Mouse (Mus musculus) urinary bladder, postnatal 4 days (tissue): ENCODE data around the gene Adgrg5.
A peak's percentile ranks its signal among the peaks of the same experiment; 100 is the strongest.

Experiments
- DNase-seq, 2 experiments: peaks; one replicate each; pipeline ENCODE4 v3.0.0; 2021 to 2022; ENCODE audit warnings: low spot score in 2 of 2

The Adgrg5 gene

DNA sequence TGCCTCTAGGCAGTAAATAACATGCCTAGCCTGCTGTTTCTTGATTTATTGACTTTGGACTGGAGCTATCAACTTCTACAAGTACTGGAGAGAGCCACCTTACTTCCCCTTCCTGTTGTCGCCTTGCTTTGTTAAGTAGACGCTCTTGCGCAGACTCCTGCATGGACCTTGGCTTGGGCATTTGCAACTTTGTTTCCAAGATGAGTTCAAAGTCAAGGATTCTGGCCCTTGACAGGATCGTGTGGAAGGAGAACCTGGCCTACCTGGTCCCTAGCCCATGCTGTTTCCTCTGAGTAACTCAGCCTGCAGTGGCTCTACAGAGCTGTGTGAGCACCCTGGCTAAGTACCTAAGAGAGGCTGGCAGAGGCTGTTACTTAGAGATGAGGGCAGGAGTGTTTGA lies 43.6 kb downstream of the Adgrg5 start:
- no peak for DNase-seq

DNA sequence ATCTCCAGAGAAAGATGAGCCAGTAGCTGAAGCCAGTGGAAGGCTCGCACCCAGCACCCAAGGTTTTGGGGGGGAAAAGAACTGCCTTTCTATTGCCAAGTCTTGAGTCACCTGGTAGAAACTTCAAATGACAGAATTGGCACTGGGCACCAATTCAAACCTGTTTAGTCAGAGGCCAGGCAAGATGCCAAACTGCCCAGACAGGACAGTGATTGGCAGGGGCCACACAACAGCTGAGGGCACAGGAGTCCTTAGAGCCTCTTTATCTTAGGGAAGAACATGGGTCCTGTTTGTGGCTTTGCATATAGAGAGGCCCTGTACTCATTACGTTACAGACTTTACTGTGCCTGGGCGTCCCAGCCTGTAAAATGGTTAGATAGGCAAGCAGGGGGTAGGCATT lies 44.1 kb downstream of the Adgrg5 start:
- no peak for DNase-seq

DNA sequence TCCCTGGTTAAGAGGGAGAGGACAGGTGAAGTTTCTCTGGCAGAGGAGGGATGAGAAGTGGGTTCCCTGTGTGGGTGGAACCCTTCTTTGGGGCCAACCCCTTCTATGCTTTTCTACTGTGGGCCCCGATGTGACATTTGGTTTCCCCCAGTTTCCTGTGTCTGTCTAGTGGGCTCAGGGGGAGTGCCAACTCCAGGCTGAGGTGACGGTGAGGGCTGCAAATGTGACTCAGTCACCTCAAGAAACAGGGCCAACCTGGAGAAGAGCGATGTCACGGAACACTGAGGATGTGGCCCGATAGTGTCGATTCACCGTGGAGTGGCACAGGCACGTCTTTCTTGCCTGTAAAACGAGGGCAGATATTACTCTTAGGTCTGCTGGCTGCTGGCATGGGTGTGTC lies 49.8 kb downstream of the Adgrg5 start:
- no peak for DNase-seq

DNA sequence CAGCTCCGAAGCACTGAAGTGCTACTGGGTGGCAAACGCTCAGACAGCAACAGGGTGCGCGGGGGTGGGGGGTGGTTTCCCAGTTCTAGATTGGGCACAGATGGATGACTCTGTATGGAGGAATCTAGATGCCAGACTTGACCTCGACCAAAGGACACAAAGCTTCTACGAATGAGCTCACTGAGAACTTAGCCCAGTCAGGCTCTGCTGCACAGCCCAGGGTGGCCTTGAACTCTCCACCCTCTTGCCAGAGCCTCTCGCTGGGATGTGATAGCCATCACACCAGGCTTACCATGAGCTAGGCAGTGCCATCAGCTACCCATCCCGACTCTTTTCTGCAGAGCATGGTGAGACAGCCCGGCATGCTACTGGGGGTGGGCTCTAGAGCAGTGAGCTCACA lies 50.3 kb downstream of the Adgrg5 start:
- no peak for DNase-seq

DNA sequence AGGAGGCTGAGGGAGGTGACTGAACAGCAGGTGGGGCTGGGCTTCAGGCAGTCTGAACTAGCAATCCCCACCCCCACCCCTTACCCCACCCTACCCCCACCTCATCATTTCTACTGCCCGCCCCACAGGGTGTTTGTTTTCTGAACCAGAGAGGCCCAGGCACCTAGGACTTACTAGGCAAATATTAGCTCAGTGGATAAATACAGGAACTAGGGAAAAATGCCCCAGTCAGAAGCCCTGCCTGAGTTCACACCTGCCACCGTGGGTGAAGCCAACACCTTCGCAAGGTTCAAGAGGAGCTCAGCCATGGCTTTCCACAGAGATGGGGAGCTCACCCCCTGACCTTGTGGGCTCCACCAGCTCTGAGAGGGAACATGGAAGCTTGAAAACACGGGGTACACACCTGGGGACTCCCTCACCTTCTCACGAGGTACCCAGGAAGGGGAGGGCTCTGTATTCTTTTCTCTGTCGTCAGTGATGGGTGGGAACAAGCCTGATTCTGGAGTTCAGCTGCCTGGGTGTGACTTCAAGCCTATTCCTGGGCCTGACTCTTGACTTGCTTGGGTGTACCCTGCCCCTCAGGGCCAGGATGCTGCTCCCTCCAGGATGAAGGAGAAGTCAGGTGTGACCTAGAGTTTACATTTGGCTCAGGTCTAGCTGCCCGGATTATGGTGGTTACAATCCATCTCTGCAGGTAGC lies 51.1 kb downstream of the Adgrg5 start, which contains the start of gene Adgrg1:
Adgrg1 (plus strand) TSS at position 285 of the 699 bp plus-strand sequence.
- DNase-seq, result no peak

DNA sequence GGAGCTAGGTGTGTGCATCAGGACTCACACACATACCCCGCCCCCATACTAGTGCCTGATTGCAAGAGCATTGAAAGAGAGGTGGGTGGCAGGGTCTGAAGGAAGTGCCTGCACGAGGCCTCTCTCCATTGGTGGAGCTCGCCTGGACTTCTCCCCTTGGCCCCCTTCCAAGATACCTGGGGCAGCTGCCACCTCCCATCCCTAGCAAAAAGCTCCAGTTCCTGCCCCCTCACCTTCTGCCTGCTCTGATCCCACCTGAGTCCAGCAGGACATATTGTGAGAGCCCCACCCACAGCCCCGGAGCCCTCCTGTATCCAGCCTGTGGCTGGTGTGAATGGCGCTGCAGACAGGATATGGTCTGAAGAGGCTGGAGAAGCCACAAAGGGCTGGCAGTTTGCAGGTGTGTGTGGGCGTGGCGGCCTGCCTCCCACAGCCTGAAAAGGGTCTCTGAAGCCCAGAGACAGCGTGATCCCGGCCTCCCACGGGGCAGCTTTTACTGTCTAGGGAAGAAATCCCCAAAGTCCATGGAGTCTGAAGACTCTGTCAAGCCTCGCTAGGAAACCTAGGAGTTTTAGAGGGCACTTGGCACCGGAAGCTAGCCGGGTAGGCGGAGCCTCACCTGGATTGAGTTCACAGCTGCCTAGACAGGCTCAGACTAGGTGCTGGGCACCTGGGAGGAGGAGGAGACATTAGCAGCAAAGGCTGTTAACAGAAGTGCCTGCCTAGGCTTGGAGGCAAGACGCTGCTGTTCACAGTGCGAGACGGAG lies 53.3 kb downstream of the Adgrg5 start:
- DNase-seq, result no peak

DNA sequence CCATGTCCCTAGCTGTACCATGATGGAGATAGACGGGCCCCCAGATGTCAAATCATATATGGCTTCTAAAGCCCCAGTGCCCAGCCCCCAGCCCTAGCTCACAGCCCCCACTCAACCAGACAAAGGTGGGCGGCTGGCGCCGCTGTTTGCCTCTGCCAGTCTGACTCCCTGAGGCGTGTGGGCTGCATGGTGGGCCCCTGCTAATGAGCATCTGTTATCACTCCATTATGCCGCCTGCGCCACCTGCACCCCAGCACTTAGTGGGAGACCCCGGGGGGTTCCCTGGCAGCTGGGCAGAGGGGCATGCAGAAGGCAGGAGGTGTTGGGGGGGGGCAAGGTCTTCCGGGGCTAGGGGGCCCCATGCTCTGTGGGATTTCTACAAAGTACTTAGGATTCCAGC lies 54.6 kb downstream of the Adgrg5 start:
- no peak for DNase-seq

DNA sequence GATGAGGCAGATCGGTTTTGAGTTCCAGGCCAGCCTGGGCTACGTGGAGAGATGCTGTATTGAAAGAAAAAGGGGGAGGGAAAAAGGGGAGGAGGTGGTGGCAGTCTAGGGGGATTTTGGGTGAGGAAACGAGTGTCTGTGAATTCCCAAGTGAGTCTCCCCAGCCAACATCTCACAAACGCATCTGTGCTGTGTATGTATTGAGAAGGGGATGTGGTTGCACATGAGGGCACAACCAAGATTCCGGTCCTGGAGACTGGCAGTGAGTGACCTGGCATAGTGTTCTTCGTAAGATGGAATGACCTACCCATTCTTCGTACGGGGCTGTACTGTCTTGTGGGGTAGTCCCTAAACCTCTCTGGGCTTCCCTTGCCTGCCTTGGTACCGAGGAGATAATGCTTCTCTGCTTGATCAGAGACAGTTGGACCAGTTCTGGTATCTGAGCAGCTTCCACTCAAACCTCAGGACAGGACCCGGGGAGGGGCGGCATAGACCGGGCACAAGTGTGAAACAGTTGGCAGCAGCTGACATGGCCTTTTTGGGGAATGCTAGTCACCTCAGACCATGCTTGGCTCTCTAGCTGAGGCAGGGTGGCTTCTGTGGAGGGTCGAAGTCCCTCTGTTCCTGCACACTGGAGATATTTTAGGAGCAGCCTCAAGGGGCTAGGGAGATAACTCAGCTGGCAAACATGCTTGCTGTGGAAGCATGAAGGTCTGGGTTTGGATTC lies 55.3 kb downstream of the Adgrg5 start:
- no peak for DNase-seq

DNA sequence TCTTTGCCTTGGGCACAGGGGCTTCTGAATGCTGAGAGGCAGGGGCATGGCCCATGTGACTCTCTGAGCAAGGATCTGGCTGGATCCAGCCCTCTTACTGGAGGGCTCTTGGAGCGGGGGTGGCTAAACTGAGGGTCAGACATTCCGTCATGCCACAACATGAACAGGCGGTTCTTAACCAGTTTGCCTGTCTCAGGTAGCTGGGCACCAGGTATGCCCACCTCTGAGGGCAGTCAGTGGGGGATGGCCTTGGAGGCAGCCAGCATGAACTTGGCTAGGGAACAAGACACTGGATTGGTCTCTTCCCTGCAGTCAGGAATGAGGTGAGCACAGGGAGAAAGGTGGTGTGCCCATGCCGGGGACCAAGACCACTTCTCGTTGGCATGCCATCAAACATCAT lies 56.7 kb downstream of the Adgrg5 start:
- no peak for DNase-seq

DNA sequence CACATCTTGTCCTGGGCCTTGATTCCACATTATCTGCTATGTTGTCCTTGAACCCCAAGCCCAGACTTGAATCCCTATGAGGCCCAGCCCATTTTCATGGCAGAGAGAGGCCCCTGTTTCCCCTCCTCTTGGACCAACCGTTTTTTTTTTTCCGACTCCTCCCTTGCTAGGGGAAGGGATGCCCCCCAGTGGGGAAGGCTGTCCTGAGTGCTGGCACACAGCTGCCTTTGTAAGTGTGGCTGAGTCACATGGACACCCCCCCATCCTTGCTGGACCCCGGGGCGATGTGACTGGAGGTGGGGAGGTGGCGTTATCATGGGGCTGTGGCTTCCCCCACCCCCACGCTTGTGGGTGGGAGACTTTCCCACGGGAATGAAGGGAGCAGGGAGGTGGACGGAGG lies 57.5 kb downstream of the Adgrg5 start:
- no peak for DNase-seq

DNA sequence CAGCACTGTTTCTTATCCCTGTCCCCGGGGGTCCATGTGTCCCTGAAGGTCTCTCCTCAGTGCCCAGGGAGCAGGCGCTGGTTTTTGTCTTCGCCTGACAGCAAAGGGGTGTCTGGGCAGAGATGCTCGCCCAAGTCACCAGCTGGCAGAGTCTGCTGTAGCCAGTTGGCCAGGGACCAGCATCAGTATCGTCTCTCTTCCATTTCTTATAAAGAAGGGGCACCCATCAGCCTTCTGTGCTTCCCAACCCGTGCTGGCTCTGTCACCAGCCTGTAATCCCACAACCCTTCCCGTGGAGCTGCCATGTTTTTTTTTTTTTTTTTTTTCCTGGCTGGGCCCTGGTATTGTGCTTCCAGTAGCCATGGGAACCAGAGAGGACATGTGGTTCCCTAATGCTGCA lies 58.4 kb downstream of the Adgrg5 start:
- DNase-seq, result no peak

DNA sequence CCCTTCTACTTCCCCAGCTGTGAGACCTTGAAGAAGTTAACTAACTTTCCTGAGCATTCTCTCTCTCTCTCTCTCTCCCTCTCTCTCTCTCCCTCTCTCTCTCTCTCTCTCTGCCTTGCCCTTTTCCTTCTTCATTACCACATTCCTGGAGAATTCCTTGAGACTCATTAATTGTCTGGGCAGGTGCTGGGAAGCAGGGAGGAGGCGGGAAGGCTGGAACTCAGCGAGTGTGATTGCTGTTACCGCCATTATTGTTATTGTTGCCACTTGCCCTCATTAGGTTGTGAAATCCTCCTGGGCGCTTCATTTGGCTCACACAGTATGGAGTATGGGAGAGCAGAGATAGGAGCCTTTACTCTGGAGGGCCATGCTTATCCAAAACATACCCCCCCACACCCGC lies 59.7 kb downstream of the Adgrg5 start:
- no peak for DNase-seq

DNA sequence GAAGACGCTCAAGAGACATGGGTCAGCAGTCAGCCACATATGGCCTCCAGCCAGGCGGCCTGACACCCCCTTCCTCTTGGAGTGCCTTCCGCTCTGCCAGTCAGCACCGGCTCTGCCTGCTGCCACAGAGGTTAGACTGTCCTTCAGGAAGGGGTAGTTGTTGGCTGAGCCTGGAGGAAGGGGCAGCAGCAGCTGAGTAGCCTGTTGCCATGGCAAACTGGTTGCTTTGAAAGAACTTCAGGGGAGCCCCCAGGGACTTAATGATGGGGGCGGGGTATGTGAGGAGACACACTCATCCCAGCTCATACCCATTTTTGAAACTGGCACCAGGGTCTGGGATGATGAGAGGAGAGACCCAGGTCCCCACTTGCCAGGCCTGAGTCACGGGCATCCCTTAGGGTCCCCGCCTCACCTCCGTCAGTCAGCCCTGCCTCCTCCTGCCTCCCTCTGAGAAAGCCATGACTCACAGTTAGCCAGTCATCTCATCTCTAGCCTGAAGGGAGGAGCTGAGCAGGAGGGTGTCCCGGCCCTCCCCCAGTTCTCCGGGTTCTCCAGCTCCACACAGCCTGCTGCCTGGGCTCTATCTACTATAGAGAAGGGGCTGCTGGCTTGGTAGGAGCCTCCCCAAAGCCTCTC lies 60.5 kb downstream of the Adgrg5 start:
- DNase-seq, result peak in 1 of 2 experiments; percentile 54

DNA sequence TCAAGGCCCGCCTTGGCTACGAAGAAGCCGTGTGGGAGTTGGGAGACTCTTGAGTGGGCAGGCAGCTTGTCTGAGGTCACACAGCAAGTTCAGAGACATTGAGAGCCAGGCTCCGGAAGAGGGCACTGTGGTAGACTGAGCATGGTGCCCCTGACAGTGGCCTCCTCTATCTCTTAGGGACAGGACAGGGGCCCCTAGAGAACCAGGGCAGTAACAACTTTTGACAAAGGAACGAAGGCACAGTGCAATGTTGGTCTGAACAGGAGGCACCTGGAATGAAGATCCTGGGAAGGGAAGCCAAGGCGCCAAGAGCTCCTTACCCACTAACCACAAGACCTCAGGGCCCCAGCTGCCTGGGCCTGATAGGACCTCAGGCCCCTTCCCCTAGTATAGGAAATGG lies 61.5 kb downstream of the Adgrg5 start:
- no peak for DNase-seq

DNA sequence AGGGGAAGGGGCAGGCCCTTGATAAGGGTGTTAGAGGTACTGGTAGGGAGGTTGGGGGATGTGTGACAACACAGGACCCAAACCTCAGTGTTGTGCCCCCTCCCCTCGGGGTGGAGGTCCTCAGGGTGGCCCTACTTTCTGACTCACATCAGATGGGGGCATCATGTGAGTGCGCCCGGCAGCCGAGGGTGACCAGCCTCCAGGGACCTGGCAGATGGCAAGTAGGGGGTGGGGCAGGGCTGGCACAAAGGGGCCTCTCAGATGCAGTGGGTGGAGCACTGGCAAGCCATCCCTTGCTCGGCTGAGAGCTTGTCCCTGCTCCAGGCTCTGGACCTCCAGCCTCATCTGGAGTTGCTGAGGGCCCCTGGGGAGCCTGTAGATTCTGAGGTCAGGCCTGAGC lies 63.2 kb downstream of the Adgrg5 start:
- no peak for DNase-seq

DNA sequence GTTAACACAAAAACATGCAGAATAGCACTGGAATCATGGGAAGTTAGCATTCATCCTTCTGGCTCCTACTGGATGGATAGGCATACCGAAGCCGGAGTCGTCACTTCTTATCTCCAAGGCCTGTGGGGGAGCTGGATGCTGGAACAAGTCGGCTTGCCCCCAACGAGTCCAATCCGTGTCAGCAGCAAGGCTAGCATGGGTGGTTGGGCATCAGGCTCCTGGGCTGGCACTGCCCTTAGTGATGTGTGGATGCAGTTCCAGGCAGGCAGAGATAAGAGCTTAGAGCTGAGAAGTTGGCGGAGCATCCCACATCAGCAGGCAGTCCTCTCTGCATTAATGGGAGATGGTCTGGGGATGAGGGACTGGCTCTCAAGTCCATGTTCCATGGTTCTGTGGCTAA lies 64.1 kb downstream of the Adgrg5 start:
- DNase-seq, result no peak

DNA sequence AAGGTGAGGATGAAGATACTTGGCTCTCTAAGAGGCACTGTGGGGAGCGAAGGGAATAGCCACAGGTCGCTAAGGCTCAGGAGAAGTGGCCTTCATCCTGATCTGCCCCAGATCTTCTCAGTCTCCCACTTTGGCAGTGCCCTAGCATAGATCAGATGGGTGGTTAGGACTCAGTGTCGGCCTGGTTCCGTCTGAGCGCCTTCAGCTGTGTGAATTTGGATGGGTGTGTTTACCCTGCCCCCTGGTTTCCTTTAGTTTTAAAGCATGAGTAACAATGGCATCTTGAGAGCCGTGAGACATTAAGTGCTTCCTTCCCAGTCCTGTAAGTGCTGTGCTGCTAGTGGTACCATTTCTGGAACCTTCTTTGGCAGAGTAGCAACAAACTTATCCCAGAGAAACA lies 65.1 kb downstream of the Adgrg5 start:
- no peak for DNase-seq

DNA sequence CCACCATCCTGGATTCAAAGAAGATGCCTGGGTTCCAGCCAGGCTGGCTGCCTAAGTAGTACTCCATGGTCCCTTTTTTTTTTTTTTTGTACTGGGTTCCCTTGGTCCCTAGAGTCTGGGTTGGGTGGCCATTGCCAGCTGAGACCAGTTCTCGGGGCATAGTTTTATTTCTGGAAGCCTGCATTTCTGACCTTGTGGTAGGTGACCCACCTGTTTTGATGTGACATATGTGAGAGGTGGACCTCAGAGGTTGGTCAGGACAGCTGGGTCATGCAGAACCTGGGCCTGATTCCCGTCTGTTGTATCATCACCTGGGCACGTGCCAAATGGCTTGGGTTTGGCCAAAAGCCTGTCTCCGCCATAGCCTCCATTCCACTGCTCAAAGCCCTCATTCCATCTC lies 66.2 kb downstream of the Adgrg5 start:
- DNase-seq, result no peak

DNA sequence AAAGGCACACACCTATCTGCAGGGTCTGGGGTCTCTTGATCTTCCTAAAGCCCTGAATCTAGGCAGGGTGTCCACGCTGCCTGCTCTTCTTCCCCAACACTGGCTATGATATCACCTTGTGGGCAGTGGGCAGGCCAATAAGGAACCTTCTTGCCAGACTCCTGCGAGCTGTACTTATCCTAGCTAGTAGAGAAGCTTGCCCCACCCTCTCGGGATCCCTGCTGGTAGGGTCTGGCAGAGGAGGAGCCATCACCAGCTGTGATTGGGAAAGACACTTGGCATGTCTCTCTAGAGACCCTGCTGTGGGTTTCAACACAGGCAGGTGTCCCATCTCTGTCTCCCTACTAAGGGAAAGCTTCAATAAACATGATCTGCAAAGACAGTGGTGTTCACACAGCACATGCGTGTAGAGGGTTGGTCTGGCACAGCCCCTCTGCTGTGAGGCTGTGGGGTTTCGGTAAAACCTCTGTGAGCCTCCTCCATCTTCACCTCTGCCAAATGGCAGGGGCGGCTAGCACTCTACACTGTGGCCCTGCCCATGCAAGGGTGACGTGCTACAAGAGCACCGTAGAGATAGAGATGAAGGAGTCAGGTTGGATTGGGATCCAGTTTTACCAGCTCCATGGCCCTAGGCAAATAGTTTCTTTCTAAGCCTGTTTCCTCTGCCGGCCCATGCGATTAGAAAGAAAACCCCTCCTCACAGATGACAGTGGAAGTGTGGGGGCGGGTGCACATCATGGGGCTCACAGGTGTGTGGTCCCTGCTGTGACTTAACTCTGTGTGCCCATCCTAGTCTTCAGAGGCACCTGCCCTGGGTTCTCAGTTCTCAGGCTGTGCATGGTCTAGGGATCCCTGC lies 67.3 kb downstream of the Adgrg5 start:
- no peak for DNase-seq

DNA sequence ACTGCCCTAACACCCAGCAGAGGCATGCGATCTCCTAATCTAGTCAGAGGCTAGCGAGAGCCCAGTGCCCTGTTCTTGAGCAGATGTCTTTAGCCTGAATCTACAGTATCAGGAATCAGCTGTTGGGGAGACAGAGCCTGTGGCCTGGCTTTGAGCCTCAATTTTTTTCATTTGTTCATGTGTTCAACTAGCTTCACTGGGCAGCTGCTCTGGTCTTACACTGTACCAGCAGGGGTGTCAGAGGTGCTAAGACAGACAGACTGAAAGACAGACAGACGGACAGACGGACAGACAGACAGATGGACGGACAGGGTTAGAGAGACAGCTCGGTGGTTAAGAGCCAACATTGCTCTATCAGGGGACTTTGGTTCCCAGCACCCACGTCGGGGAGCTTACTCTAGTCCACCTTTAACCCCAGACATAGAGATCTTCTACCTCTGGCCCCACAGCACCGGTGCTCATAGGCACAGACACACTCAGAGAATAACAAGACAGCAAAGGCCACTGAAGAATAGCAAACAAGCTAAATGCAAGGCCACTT lies 68.0 kb downstream of the Adgrg5 start:
- DNase-seq, result no peak

DNA sequence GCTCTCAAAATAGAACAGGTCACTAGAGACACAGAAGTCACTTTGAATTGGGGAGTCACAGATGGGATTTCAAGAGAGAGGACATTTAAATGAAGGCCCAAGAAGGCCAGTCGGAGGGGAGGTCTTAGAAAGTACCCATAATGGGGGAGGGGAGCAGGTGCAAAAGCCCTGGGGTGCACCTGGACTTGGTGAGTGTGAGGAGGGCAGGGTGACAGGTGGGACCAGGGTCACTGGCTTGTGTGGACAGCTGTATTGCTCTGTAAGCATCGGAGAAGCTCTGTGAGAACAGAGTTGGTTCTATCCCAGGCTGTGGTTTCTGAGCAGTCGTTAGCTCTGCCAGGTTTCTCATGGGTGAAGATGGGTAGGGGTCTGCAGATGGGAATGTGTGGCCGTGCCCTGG lies 68.5 kb downstream of the Adgrg5 start:
- DNase-seq, result no peak
